Mouse (Mus musculus): Measurements from ENCODE around the gene Gm4881.

DNA sequence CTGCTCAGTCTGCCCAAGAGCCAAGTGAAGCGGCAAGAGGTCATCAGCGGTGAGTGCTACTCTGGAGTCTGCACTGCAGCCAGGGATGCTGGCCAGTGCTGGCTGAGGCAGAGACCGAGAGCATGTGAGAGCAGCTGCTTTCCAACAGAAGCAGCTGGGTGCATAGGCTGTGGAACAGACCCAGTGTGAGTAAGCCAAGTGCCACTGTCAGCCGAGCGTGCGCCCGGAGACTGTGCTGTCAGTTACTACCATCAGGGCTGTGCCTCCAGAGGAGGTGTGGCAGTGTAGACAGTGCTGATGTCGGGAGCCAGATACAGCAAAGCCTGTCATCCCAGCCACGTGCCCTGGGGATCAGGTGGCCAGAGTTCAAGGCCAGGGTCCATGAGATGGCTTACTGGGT lies 24.6 kb downstream of the Gm4881 start:
- TF ChIP-seq FLI1 (IDR thresholded peaks at IDR 0.05; ENCODE audit: low read length) (no peak), GATA1 (IDR thresholded peaks at IDR 0.05; ENCODE audit: borderline replicate concordance, low read length) (no peak)

Measured in megakaryocyte, embryonic 14.5 days (primary cell).